ENCODE assay signal across 25 mouse cellular contexts in the genomic region with DNA sequence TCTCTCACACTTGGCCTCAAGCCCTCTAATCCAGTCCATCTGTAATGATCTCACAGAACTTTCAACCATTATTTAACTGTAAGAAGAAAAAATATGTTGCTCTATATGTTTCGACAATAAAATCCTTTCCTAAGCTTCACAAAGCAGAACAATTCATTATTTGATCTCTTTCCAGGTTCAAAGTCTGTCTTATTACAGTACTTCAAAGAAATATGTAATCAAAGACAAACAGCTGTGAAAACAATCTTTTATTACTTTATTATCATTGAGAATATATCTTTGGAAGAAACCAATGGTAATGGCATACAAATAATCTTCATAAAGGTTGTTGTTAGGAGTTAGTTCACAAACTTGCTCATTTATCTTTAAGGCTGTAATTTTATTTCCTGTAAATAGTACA.
"Had no signal": no experiment of that assay in that cellular context is flagged by ENCODE, and none has a peak within 500 bp of the region (broad histone marks: within the 10 kb centered on the region; RNA-seq: fewer than 3 reads in every experiment).

No protein-coding gene starts in this region.

- H3K36me3 ChIP-seq: lung, embryonic 15.5 days; midbrain, embryonic 10.5 days; midbrain, embryonic 12.5 days; neural tube, embryonic 13.5 days; neural tube, embryonic 15.5 days; stomach, embryonic 15.5 days had no signal

- H3K4me1 ChIP-seq: lung, embryonic 15.5 days; megakaryocyte, embryonic 14.5 days; neural tube, embryonic 13.5 days; neural tube, embryonic 15.5 days; stomach, embryonic 15.5 days had no signal

- H3K27me3 ChIP-seq: lung, embryonic 15.5 days; megakaryocyte, embryonic 14.5 days; midbrain, embryonic 12.5 days; neural tube, embryonic 13.5 days; neural tube, embryonic 15.5 days; stomach, embryonic 15.5 days had no signal

- ATAC-seq: liver, postnatal 0 days; lung, postnatal 0 days; midbrain, embryonic 16.5 days had no signal

- H3K4me2 ChIP-seq: lung, embryonic 15.5 days; midbrain, embryonic 12.5 days; neural tube, embryonic 13.5 days; neural tube, embryonic 15.5 days; stomach, embryonic 15.5 days had no signal

- H3K4me3 ChIP-seq: lung, embryonic 15.5 days; megakaryocyte, embryonic 14.5 days; midbrain, embryonic 10.5 days; midbrain, embryonic 12.5 days; myocyte; neural tube, embryonic 13.5 days; neural tube, embryonic 15.5 days; stomach, embryonic 15.5 days had no signal

- H3K9me3 ChIP-seq: lung, embryonic 15.5 days; megakaryocyte, embryonic 14.5 days; midbrain, embryonic 10.5 days; midbrain, embryonic 12.5 days; neural tube, embryonic 13.5 days; neural tube, embryonic 15.5 days; stomach, embryonic 15.5 days had no signal

- DNase-seq: liver, postnatal 0 days; lung, adult 2 months; lung, postnatal 14 days; lung, postnatal 36 days; midbrain, embryonic 14.5 days; retina, postnatal 1 day; right cerebral cortex, adult 18-20 months; right cerebral cortex, postnatal 25 days; right cerebral cortex, postnatal 4 days; spleen, adult 18-20 months; thymus, adult 2 months; thymus, postnatal 25 days; thymus, postnatal 4 days had no signal

- H3K27ac ChIP-seq: lung, embryonic 15.5 days; macrophage; midbrain, embryonic 10.5 days; midbrain, embryonic 12.5 days; neural tube, embryonic 13.5 days; neural tube, embryonic 15.5 days; stomach, embryonic 15.5 days; stomach, postnatal 0 days had no signal

- H3K9ac ChIP-seq: liver, postnatal 0 days; lung, embryonic 15.5 days; midbrain, embryonic 12.5 days; neural tube, embryonic 13.5 days; neural tube, embryonic 15.5 days; stomach, embryonic 15.5 days had no signal
